In the genomic region with DNA sequence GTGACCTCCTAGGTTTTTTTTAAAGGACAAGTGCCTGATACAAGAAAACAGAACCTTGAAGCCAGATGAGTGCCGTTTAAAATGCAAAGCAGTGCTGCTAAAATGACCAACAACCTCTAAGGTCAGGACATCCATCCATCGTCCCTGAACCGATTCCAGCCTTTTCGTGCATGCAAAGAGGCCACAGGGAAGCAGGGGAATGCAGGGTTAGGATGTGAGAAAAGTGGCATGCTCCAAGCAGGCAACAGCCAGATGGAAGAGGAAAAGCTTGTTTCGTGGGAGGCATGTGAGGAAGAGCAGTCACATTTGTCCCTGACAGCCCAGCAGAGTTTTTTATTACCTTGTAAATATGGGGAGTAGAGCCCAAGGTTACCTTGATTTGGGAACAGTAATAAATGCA, we compare ENCODE assay signal across 9 mouse cellular contexts.
DNase-seq lines count a peak whose midpoint lies in the region; ATAC-seq and TF ChIP-seq lines count a peak whose summit lies in the region.
"Had no signal": no experiment of that assay in that cellular context is flagged by ENCODE, and none has a peak within 500 bp of the region (broad histone marks: within the 10 kb centered on the region; RNA-seq: fewer than 3 reads in every experiment).

No protein-coding gene starts in this region.

- H3K27me3 ChIP-seq in hindbrain, embryonic 13.5 days, result no peaks in the 10 kb centered on the region
- H3K27me3 ChIP-seq in midbrain, embryonic 10.5 days (ENCODE audit: low read depth, poor library complexity, severe bottlenecking), result no peaks in the 10 kb centered on the region

- H3K4me2 ChIP-seq in hindbrain, embryonic 13.5 days, result peak overlapping the region; percentile 73

- peaks cover 23% of the 10 kb centered on the region for H3K4me1 ChIP-seq in hindbrain, embryonic 13.5 days (replicated peaks)
- peaks cover 17% of the 10 kb centered on the region for H3K4me1 ChIP-seq in midbrain, embryonic 10.5 days

- TF ChIP-seq POLR2A in brain, embryonic 14.5 days (IDR thresholded peaks at IDR 0.05; ENCODE audit: borderline replicate concordance, extremely low read depth, insufficient read depth, insufficient read length, poor library complexity, severe bottlenecking), result no peak

- H3K4me3 ChIP-seq in hindbrain, embryonic 13.5 days, result 0 out of 2 replicates have a peak overlapping the region, but pooled peaks have one; percentile 44
- no peak overlapping the region for H3K4me3 ChIP-seq in midbrain, embryonic 10.5 days

- no peaks in the 10 kb centered on the region for H3K36me3 ChIP-seq in hindbrain, embryonic 13.5 days
- no peaks in the 10 kb centered on the region for H3K36me3 ChIP-seq in midbrain, embryonic 10.5 days

- DNase-seq in brain, embryonic 14.5 days (ENCODE audit: low read depth), result peak; percentile 51
- peak; percentile 20 for DNase-seq in embryo, embryonic 11 days
- DNase-seq in midbrain, embryonic 10.5 days (ENCODE audit: low spot score), result no peak
- DNase-seq in thymus, postnatal 36 days, result no peak
- DNase-seq in spleen, adult 12 weeks (ENCODE audit: low spot score), result no peak
- no peak for DNase-seq in ovary, postnatal 10 days (ENCODE audit: low spot score)
- no peak for DNase-seq in MN1 (ENCODE audit: low spot score)

- H3K9me3 ChIP-seq in hindbrain, embryonic 13.5 days, result no peaks in the 10 kb centered on the region
- H3K9me3 ChIP-seq in midbrain, embryonic 10.5 days (replicated peaks), result no peaks in the 10 kb centered on the region

- no peak for ATAC-seq in hindbrain, embryonic 13.5 days (ENCODE audit: low FRiP score)
- ATAC-seq: liver, postnatal 0 days had no signal

- no peak for TF ChIP-seq CTCF in brain, embryonic 14.5 days (IDR thresholded peaks at IDR 0.05; ENCODE audit: borderline replicate concordance, extremely low read depth, insufficient read depth, insufficient read length)

- peak overlapping the region; percentile 74; the same call in 1 of the 2 replicates for H3K9ac ChIP-seq in hindbrain, embryonic 13.5 days
- H3K9ac ChIP-seq: liver, postnatal 0 days had no signal

- WGBS in hindbrain, embryonic 13.5 days, result 14% methylated on average over 5 of the region's 5 CpGs
- WGBS in midbrain, embryonic 10.5 days, result 34% methylated on average over 5 of the region's 5 CpGs

- peak overlapping the region; percentile 95 for H3K27ac ChIP-seq in hindbrain, embryonic 13.5 days
- H3K27ac ChIP-seq in midbrain, embryonic 10.5 days (replicated peaks), result peak overlapping the region; percentile 91

Comparison
In these comparisons a context has a peak if more than half of its experiments do, and no peak if none do; other contexts are left out.
1. DNase-seq: peak in brain, embryonic 14.5 days (single experiment) and embryo, embryonic 11 days (single experiment); none in midbrain, embryonic 10.5 days (single experiment), thymus, postnatal 36 days (0 of 2), spleen, adult 12 weeks (single experiment), ovary, postnatal 10 days (single experiment) and MN1 (single experiment).